Mouse (Mus musculus): Measurements from ENCODE around the gene Cyp17a1.

Gene Cyp17a1

GRCm38 (mm10) chr19:46642136-46642753 is 30.7 kb downstream of the Cyp17a1 start:
- no peak for DNase-seq (ENCODE audit: low read depth)

GRCm38 (mm10) chr19:46641420-46642085 is 31.4 kb downstream of the Cyp17a1 start:
- DNase-seq (ENCODE audit: low read depth): peak; percentile 69

GRCm38 (mm10) chr19:46640780-46641179 is 32.2 kb downstream of the Cyp17a1 start:
- no peak for DNase-seq (ENCODE audit: low read depth)

- DNase-seq (ENCODE audit: low read depth): no peak
These were observed 33.5 kb downstream of the Cyp17a1 start for GRCm38 (mm10) chr19:46639496-46639895.

GRCm38 (mm10) chr19:46639053-46639452 is 33.9 kb downstream of the Cyp17a1 start:
- no peak for DNase-seq (ENCODE audit: low read depth)

GRCm38 (mm10) chr19:46637598-46637997 is 35.4 kb downstream of the Cyp17a1 start:
- no peak for DNase-seq (ENCODE audit: low read depth)

- no peak for DNase-seq (ENCODE audit: low read depth)
These were observed 37.2 kb downstream of the Cyp17a1 start for GRCm38 (mm10) chr19:46635766-46636165.

GRCm38 (mm10) chr19:46631637-46632036 is 41.3 kb downstream of the Cyp17a1 start:
- DNase-seq (ENCODE audit: low read depth): no peak

GRCm38 (mm10) chr19:46629807-46630206 is 43.2 kb downstream of the Cyp17a1 start:
- no peak for DNase-seq (ENCODE audit: low read depth)

- DNase-seq (ENCODE audit: low read depth): no peak
These were observed 44.6 kb downstream of the Cyp17a1 start for GRCm38 (mm10) chr19:46628403-46628802.

GRCm38 (mm10) chr19:46625519-46625918 is 47.5 kb downstream of the Cyp17a1 start:
- no peak for DNase-seq (ENCODE audit: low read depth)

- no peak for DNase-seq (ENCODE audit: low read depth)
These were observed 48.0 kb downstream of the Cyp17a1 start for GRCm38 (mm10) chr19:46625015-46625414.

GRCm38 (mm10) chr19:46623790-46624772 is 48.9 kb downstream of the Cyp17a1 start:
- no peak for DNase-seq (ENCODE audit: low read depth)

- DNase-seq (ENCODE audit: low read depth): no peak
These were observed 49.7 kb downstream of the Cyp17a1 start for GRCm38 (mm10) chr19:46623194-46623667.

- DNase-seq (ENCODE audit: low read depth): peak; percentile 76
These were observed 50.2 kb downstream of the Cyp17a1 start for GRCm38 (mm10) chr19:46622659-46623193.

GRCm38 (mm10) chr19:46621236-46622183 is 51.5 kb downstream of the Cyp17a1 start:
- no peak for DNase-seq (ENCODE audit: low read depth)

- DNase-seq (ENCODE audit: low read depth): peak; percentile 76
These were observed 52.8 kb downstream of the Cyp17a1 start for GRCm38 (mm10) chr19:46620016-46620808.

GRCm38 (mm10) chr19:46619518-46619917 is 53.5 kb downstream of the Cyp17a1 start:
- no peak for DNase-seq (ENCODE audit: low read depth)

- DNase-seq (ENCODE audit: low read depth): no peak
These were observed 54.0 kb downstream of the Cyp17a1 start for GRCm38 (mm10) chr19:46619001-46619400.

- no peak for DNase-seq (ENCODE audit: low read depth)
These were observed 54.6 kb downstream of the Cyp17a1 start for GRCm38 (mm10) chr19:46618322-46618721.
